Mouse (Mus musculus): ENCODE data around the gene Zfp61. TPM values are rescaled to one million over a fixed set of nuclear protein-coding genes. Genes with fewer than 3 reads are reported as not detected.

The Zfp61 gene
- total RNA-seq, 2 experiments from 2014 or later = 0.77 to 1.2 TPM

DNA sequence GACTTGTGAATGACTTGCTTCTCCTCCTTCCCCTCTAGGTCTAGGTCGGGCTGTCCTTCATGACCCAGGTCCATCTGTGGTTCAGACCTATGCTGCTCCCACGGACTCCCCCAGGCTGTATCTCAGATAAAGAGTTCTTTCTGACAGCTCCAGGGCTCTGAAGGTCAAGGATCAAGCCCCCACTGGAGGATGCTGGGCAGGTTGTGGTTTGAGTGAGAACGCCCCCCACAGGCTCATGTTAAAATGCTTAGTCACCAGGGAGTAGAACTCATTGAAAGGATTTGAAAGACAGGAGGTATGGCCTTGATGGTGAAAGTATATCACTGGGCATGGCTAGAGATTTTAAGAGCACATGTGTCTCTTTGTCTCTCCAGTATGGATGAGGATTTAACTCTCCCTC lies 31.8 kb downstream of the Zfp61 start:
- ATAC-seq (replicated peaks; ENCODE audit: low FRiP score, poor library complexity, severe bottlenecking) = no peak

DNA sequence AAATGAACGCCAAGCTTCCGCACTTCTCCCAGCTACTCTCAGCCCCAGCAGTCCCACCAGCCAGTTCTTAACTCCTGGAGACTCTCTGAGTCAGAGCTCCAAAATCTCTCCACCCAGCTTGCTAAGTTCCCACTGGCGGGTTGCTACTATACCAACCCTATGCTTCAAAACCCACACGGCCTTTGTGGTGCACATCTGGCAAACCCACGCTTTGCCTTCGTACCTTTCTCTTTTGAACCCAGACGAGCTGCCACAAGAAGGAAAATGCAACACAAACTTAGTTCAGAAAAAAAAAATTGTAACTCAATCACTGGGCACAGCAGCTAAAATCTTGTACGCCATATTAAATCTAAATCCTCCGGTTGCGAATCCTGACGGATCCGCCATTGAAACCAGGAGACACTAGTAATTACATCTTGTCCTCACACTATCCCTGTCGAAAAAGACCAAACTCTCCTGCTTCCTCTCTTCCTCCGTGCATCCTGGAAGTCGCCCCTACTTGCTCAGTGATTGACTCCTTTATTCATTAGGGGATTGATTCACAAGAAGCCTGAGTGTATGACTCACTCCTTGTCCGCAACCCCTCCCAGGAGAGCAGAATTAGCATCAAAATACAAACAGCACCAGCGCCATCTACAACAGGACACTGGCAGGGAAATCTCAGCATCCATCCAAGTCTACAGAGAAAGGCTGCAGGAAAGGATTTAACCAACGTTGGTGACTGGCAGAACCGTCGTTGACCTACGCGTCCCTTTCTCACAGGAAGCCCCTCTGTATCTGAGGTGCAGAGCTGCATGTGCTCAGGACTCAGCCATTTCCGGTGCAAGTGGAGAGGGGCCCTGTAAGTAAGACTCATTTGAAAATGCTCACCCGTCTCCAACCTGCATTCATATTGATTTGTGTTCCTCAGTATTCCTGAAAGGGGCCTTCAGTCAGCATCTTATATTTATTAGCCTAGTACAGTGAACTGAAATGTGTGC lies 32.6 kb downstream of the Zfp61 start:
- no peak for ATAC-seq (replicated peaks; ENCODE audit: low FRiP score, poor library complexity, severe bottlenecking)

DNA sequence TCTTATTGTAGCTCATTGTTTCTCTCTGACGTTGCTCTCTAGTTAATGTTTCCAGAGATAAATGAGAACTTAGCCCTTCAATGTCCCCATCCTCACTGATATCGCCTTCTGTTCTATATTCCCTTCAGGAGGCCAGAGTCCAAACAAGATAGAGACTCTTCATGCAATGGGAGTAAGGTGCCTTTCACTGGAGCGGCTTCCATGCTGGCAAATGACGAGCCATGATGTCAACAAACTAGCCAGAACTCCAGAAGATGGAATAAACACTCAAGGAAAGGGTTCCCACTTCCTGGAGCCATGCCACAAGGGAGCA lies 41.1 kb downstream of the Zfp61 start:
- ATAC-seq (replicated peaks; ENCODE audit: low FRiP score, poor library complexity, severe bottlenecking) = no peak

DNA sequence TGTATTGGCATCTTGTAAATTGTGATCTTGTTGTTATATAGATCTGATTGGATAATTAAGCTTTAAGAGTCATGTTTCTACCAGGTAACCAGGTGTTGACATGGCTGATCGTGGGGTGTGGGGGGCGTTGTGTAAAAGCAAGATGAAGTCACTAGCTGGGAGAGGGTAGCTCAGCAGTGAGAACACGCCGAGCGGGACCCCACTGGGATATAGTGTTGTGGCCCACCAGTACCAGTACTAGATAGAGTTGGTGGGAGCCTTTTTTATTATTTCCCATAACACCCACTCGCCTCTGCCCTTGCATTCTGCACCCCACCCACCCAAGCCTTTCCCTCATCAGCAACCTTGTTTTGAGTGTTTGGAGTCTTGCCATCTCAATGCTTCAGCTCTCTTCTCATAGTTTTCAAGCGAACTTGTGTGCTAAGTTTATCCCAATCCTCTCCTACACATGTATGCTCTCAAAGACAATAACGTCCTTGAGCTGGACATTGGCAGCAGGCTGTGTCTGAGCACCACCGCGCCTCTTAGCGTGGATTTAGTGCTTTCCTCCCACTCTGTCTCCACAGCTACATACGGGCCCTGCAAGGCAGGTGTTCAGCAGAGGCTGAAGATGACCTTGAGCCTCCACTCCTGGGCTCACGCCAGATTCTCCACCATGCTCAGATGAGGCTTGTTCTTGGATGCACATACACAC lies 41.6 kb downstream of the Zfp61 start:
- ATAC-seq (replicated peaks; ENCODE audit: low FRiP score, poor library complexity, severe bottlenecking) = no peak

DNA sequence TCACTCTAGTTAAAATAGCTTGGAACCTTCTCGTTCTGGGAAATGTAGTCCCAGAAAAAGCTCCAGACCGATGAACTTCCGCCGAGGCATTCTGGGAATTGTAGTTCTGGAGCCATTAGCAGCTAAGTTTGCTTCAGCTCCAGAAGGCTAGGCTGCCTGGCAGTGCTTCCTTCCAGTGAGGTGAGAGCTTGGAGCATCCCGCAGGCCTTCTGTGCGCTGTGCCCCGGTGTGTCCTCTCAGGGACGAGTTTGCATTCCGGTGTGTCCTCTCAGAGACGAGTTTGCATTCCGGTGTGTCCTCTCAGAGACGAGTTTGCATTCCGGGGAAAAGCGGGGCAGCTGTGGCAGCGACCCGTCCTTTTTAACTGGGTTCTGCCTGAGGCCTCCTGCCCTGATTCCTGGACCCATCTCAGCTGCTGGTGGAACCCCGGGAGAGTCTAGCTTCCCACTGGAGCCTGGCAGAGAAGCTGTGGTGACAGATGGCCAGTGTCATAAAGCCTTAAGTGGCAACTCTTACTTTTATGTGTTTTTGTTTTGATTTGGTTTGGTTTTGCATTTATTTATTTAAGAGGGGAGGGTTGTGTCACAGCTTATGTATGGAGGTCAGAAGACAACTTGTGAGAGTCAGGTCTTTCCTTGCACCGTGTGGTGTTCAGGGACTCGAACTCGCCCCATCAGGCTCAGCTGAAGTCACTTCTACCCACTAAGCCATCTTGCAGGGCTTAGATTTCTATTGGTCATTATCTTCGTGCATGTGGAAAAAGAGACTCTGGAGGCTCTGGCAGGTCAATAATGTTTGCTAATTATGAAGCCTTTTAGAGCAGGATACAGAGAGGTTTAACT lies 46.2 kb downstream of the Zfp61 start, which contains the start of gene Zfp108:
Zfp108 (plus strand) TSS at position 162 of the 842 bp plus-strand sequence.
- no peak for ATAC-seq (replicated peaks; ENCODE audit: low FRiP score, poor library complexity, severe bottlenecking)

DNA sequence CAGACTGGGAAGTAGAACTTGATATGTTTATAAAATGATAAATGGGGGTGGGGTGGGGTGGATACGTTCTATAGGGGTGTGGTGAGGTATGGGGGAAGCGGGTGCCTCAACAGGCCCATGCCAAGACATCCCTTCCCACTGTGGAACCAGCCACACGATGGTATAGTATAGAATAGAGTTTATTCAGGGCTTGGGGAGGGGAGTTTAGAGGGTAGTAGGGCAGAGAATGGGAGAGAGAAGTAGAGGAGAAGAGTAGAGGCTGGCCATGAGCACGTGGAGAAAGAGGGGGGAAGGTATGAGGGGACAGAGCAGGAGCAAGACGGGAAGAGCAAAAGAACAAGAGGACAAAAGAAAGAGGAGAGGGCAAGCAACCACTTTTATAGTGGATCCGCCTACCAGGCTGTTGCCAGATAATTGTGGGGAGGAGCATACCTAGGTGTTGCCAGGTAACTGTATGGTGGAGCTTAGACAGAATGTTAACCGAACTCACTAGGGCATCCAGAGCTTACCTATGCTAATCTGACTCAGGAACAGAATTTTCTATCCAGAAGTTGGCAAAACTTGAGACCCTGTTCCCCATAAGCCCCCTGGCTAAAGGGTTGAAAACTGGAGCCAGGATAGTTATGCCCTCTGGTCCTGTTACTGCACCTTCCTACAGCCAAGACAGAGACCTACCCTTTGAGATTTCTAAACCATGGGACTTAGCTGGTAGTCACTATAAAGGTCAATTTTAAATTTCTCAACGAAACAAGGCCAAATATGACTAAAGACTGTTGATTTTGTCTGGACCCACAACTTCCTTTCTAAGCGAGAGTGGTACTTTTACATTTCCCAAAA lies 47.0 kb downstream of the Zfp61 start:
- no peak for ATAC-seq (replicated peaks; ENCODE audit: low FRiP score, poor library complexity, severe bottlenecking)

Other genes starting within 250 kb of the Zfp61 start
- not detected in 2 replicates for gene Vmn1r183, start 248.0 kb downstream of the Zfp61 start, total RNA-seq (2015; ENCODE audit: low replicate concordance)
- gene Vmn1r183, start 248.0 kb downstream of the Zfp61 start, total RNA-seq (2017; ENCODE audit: low replicate concordance) = not detected in 2 replicates
- 7.3 and 8.6 TPM in 2 replicates for gene Zfp180, start 219.3 kb downstream of the Zfp61 start, total RNA-seq (2015; ENCODE audit: low replicate concordance)
- gene Zfp180, start 219.3 kb downstream of the Zfp61 start, total RNA-seq (2017; ENCODE audit: low replicate concordance) = 11.0 and 15.3 TPM in 2 replicates
- gene Zfp112, start 188.9 kb downstream of the Zfp61 start, total RNA-seq (2015; ENCODE audit: low replicate concordance) = not detected in 2 replicates
- gene Zfp112, start 188.9 kb downstream of the Zfp61 start, total RNA-seq (2017; ENCODE audit: low replicate concordance) = 0.14 and 1.0 TPM in 2 replicates
- gene Zfp235, start 167.1 kb downstream of the Zfp61 start, total RNA-seq (2015; ENCODE audit: low replicate concordance) = 0.19 and 1.9 TPM in 2 replicates
- 1.4 TPM in 2 replicates for gene Zfp235, start 167.1 kb downstream of the Zfp61 start, total RNA-seq (2017; ENCODE audit: low replicate concordance)
- not detected in 2 replicates for gene Zfp114, start 126.2 kb downstream of the Zfp61 start, total RNA-seq (2015; ENCODE audit: low replicate concordance)
- 0.60 TPM in 1 of 2 replicates, not detected in the other for gene Zfp114, start 126.2 kb downstream of the Zfp61 start, total RNA-seq (2017; ENCODE audit: low replicate concordance)
- 1.9 TPM in 2 replicates for gene Zfp111, start 89.8 kb downstream of the Zfp61 start, total RNA-seq (2015; ENCODE audit: low replicate concordance)
- gene Zfp111, start 89.8 kb downstream of the Zfp61 start, total RNA-seq (2017; ENCODE audit: low replicate concordance) = 0.43 and 1.3 TPM in 2 replicates
- gene Zfp109, start 63.7 kb downstream of the Zfp61 start, total RNA-seq (2015; ENCODE audit: low replicate concordance) = not detected in 2 replicates
- 2.1 TPM in 1 of 2 replicates, not detected in the other for gene Zfp109, start 63.7 kb downstream of the Zfp61 start, total RNA-seq (2017; ENCODE audit: low replicate concordance)
- 2.9 TPM in 1 of 2 replicates, not detected in the other for gene Zfp108, start 46.4 kb downstream of the Zfp61 start, total RNA-seq (2015; ENCODE audit: low replicate concordance)
- not detected in 2 replicates for gene Zfp108, start 46.4 kb downstream of the Zfp61 start, total RNA-seq (2017; ENCODE audit: low replicate concordance)
- gene Zfp93, start 30.8 kb downstream of the Zfp61 start, total RNA-seq (2015; ENCODE audit: low replicate concordance) = not detected in 2 replicates
- gene Zfp93, start 30.8 kb downstream of the Zfp61 start, total RNA-seq (2017; ENCODE audit: low replicate concordance) = 0.70 TPM in 1 of 2 replicates, not detected in the other
- gene Zfp94, start 15.4 kb upstream of the Zfp61 start, total RNA-seq (2015; ENCODE audit: low replicate concordance) = 1.0 TPM in 1 of 2 replicates, not detected in the other
- 0.34 and 1.3 TPM in 2 replicates for gene Zfp94, start 15.4 kb upstream of the Zfp61 start, total RNA-seq (2017; ENCODE audit: low replicate concordance)
- not detected in 2 replicates for gene Tescl, start 32.7 kb upstream of the Zfp61 start, total RNA-seq (2015; ENCODE audit: low replicate concordance)
- gene Tescl, start 32.7 kb upstream of the Zfp61 start, total RNA-seq (2017; ENCODE audit: low replicate concordance) = not detected in 2 replicates
- not detected in 2 replicates for gene Lypd5, start 48.0 kb upstream of the Zfp61 start, total RNA-seq (2015; ENCODE audit: low replicate concordance)
- not detected in 2 replicates for gene Lypd5, start 48.0 kb upstream of the Zfp61 start, total RNA-seq (2017; ENCODE audit: low replicate concordance)
- 102 and 125 TPM in 2 replicates for gene Kcnn4, start 69.0 kb upstream of the Zfp61 start, total RNA-seq (2015; ENCODE audit: low replicate concordance)
- 244 and 272 TPM in 2 replicates for gene Kcnn4, start 69.0 kb upstream of the Zfp61 start, total RNA-seq (2017; ENCODE audit: low replicate concordance)
- gene Smg9, start 98.4 kb upstream of the Zfp61 start, total RNA-seq (2015; ENCODE audit: low replicate concordance) = 9.6 and 11.1 TPM in 2 replicates
- gene Smg9, start 98.4 kb upstream of the Zfp61 start, total RNA-seq (2017; ENCODE audit: low replicate concordance) = 13.3 and 16.0 TPM in 2 replicates
- not detected in 2 replicates for gene Irgc1, start 151.1 kb upstream of the Zfp61 start, total RNA-seq (2015; ENCODE audit: low replicate concordance)
- not detected in 2 replicates for gene Irgc1, start 151.1 kb upstream of the Zfp61 start, total RNA-seq (2017; ENCODE audit: low replicate concordance)
- 28.4 and 30.9 TPM in 2 replicates for gene Plaur, start 161.3 kb upstream of the Zfp61 start, total RNA-seq (2015; ENCODE audit: low replicate concordance)
- gene Plaur, start 161.3 kb upstream of the Zfp61 start, total RNA-seq (2017; ENCODE audit: low replicate concordance) = 19.4 and 34.9 TPM in 2 replicates
- gene Cadm4, start 180.8 kb upstream of the Zfp61 start, total RNA-seq (2015; ENCODE audit: low replicate concordance) = not detected in 2 replicates
- 0.77 TPM in 1 of 2 replicates, not detected in the other for gene Cadm4, start 180.8 kb upstream of the Zfp61 start, total RNA-seq (2017; ENCODE audit: low replicate concordance)
- gene Zfp428, start 205.8 kb upstream of the Zfp61 start, total RNA-seq (2015; ENCODE audit: low replicate concordance) = not detected in 2 replicates
- not detected in 2 replicates for gene Zfp428, start 205.8 kb upstream of the Zfp61 start, total RNA-seq (2017; ENCODE audit: low replicate concordance)
- gene AC161166.1, start 211.2 kb upstream of the Zfp61 start, total RNA-seq (2015; ENCODE audit: low replicate concordance) = not detected in 2 replicates
- not detected in 2 replicates for gene AC161166.1, start 211.2 kb upstream of the Zfp61 start, total RNA-seq (2017; ENCODE audit: low replicate concordance)
- gene Irgq, start 229.5 kb upstream of the Zfp61 start, total RNA-seq (2015; ENCODE audit: low replicate concordance) = 0.42 TPM in 1 of 2 replicates, not detected in the other
- gene Irgq, start 229.5 kb upstream of the Zfp61 start, total RNA-seq (2017; ENCODE audit: low replicate concordance) = 1.4 and 1.6 TPM in 2 replicates
- not detected in 2 replicates for gene Pinlyp, start 244.9 kb upstream of the Zfp61 start, total RNA-seq (2015; ENCODE audit: low replicate concordance)
- gene Pinlyp, start 244.9 kb upstream of the Zfp61 start, total RNA-seq (2017; ENCODE audit: low replicate concordance) = not detected in 2 replicates
- 7.5 and 9.4 TPM in 2 replicates for gene Xrcc1, start 245.1 kb upstream of the Zfp61 start, total RNA-seq (2015; ENCODE audit: low replicate concordance)
- 15.9 and 18.0 TPM in 2 replicates for gene Xrcc1, start 245.1 kb upstream of the Zfp61 start, total RNA-seq (2017; ENCODE audit: low replicate concordance)

Measured in erythroblast, adult 5-6 weeks (primary cell).